Mouse (Mus musculus): ENCODE results near the gene Smap1. TPM values are rescaled to one million over a fixed set of nuclear protein-coding genes. Genes with fewer than 3 reads are reported as not detected.

Gene Smap1
- total RNA-seq, 1 experiment from 2014 or later: 38.5 TPM

- ATAC-seq (replicated peaks in 1 of 2; ENCODE audit: insufficient read depth in 1 of 2, low FRiP score in 2 of 2, low TSS enrichment in 1 of 2, low read depth in 1 of 2, poor library complexity in 2 of 2, severe bottlenecking in 2 of 2): no peak
Observed at GRCm38 (mm10) chr1:23865566-23865965, 56.6 kb downstream of the Smap1 start.

GRCm38 (mm10) chr1:23860944-23861343, 61.2 kb downstream of the Smap1 start:
- ATAC-seq (replicated peaks in 1 of 2; ENCODE audit: insufficient read depth in 1 of 2, low FRiP score in 2 of 2, low TSS enrichment in 1 of 2, low read depth in 1 of 2, poor library complexity in 2 of 2, severe bottlenecking in 2 of 2): no peak

GRCm38 (mm10) chr1:23855623-23856022, 66.5 kb downstream of the Smap1 start:
- ATAC-seq (replicated peaks in 1 of 2; ENCODE audit: insufficient read depth in 1 of 2, low FRiP score in 2 of 2, low TSS enrichment in 1 of 2, low read depth in 1 of 2, poor library complexity in 2 of 2, severe bottlenecking in 2 of 2): no peak

GRCm38 (mm10) chr1:23846044-23846680, 76.0 kb downstream of the Smap1 start:
- no peak for ATAC-seq (replicated peaks in 1 of 2; ENCODE audit: insufficient read depth in 1 of 2, low FRiP score in 2 of 2, low TSS enrichment in 1 of 2, low read depth in 1 of 2, poor library complexity in 2 of 2, severe bottlenecking in 2 of 2)

GRCm38 (mm10) chr1:23845007-23845406, 77.1 kb downstream of the Smap1 start:
- ATAC-seq (replicated peaks in 1 of 2; ENCODE audit: insufficient read depth in 1 of 2, low FRiP score in 2 of 2, low TSS enrichment in 1 of 2, low read depth in 1 of 2, poor library complexity in 2 of 2, severe bottlenecking in 2 of 2): no peak

GRCm38 (mm10) chr1:23843790-23844189, 78.3 kb downstream of the Smap1 start:
- no peak for ATAC-seq (replicated peaks in 1 of 2; ENCODE audit: insufficient read depth in 1 of 2, low FRiP score in 2 of 2, low TSS enrichment in 1 of 2, low read depth in 1 of 2, poor library complexity in 2 of 2, severe bottlenecking in 2 of 2)

- no peak for ATAC-seq (replicated peaks in 1 of 2; ENCODE audit: insufficient read depth in 1 of 2, low FRiP score in 2 of 2, low TSS enrichment in 1 of 2, low read depth in 1 of 2, poor library complexity in 2 of 2, severe bottlenecking in 2 of 2)
Observed at GRCm38 (mm10) chr1:23842629-23843028, 79.5 kb downstream of the Smap1 start.

GRCm38 (mm10) chr1:23840924-23841323, 81.2 kb downstream of the Smap1 start:
- ATAC-seq (replicated peaks in 1 of 2; ENCODE audit: insufficient read depth in 1 of 2, low FRiP score in 2 of 2, low TSS enrichment in 1 of 2, low read depth in 1 of 2, poor library complexity in 2 of 2, severe bottlenecking in 2 of 2): no peak

GRCm38 (mm10) chr1:23836630-23837029, 85.5 kb downstream of the Smap1 start:
- no peak for ATAC-seq (replicated peaks in 1 of 2; ENCODE audit: insufficient read depth in 1 of 2, low FRiP score in 2 of 2, low TSS enrichment in 1 of 2, low read depth in 1 of 2, poor library complexity in 2 of 2, severe bottlenecking in 2 of 2)

GRCm38 (mm10) chr1:23834819-23835218, 87.3 kb downstream of the Smap1 start:
- ATAC-seq (replicated peaks in 1 of 2; ENCODE audit: insufficient read depth in 1 of 2, low FRiP score in 2 of 2, low TSS enrichment in 1 of 2, low read depth in 1 of 2, poor library complexity in 2 of 2, severe bottlenecking in 2 of 2): no peak

GRCm38 (mm10) chr1:23834246-23834645, 87.9 kb downstream of the Smap1 start:
- ATAC-seq (replicated peaks in 1 of 2; ENCODE audit: insufficient read depth in 1 of 2, low FRiP score in 2 of 2, low TSS enrichment in 1 of 2, low read depth in 1 of 2, poor library complexity in 2 of 2, severe bottlenecking in 2 of 2): no peak

- ATAC-seq (replicated peaks in 1 of 2; ENCODE audit: insufficient read depth in 1 of 2, low FRiP score in 2 of 2, low TSS enrichment in 1 of 2, low read depth in 1 of 2, poor library complexity in 2 of 2, severe bottlenecking in 2 of 2): peak; percentile 77 to 78
Observed at GRCm38 (mm10) chr1:23826887-23827758, 95.0 kb downstream of the Smap1 start.

GRCm38 (mm10) chr1:23821615-23822014, 100.5 kb downstream of the Smap1 start:
- ATAC-seq (replicated peaks in 1 of 2; ENCODE audit: insufficient read depth in 1 of 2, low FRiP score in 2 of 2, low TSS enrichment in 1 of 2, low read depth in 1 of 2, poor library complexity in 2 of 2, severe bottlenecking in 2 of 2): no peak

GRCm38 (mm10) chr1:23798306-23798705, 123.8 kb downstream of the Smap1 start:
- ATAC-seq (replicated peaks in 1 of 2; ENCODE audit: insufficient read depth in 1 of 2, low FRiP score in 2 of 2, low TSS enrichment in 1 of 2, low read depth in 1 of 2, poor library complexity in 2 of 2, severe bottlenecking in 2 of 2): no peak

Other genes starting within 250 kb of the Smap1 start
- 0.19 TPM in 1 of 2 replicates, not detected in the other for gene B3gat2, start 160.6 kb downstream of the Smap1 start, total RNA-seq (2017)
- gene Sdhaf4, start 83.3 kb upstream of the Smap1 start, total RNA-seq (2017): 14.3 and 25.1 TPM in 2 replicates
- 7.5 and 10.5 TPM in 2 replicates for gene Fam135a, start 178.0 kb upstream of the Smap1 start, total RNA-seq (2017)

All from hematopoietic stem cell, adult 5-6 weeks (primary cell).